Mouse (Mus musculus) heart, adult 11 months (tissue): ENCODE results near the gene Crtap.

Experiments
- DNase-seq: peaks from one replicate; pipeline ENCODE4 v3.0.0; 2022

The Crtap gene

DNA sequence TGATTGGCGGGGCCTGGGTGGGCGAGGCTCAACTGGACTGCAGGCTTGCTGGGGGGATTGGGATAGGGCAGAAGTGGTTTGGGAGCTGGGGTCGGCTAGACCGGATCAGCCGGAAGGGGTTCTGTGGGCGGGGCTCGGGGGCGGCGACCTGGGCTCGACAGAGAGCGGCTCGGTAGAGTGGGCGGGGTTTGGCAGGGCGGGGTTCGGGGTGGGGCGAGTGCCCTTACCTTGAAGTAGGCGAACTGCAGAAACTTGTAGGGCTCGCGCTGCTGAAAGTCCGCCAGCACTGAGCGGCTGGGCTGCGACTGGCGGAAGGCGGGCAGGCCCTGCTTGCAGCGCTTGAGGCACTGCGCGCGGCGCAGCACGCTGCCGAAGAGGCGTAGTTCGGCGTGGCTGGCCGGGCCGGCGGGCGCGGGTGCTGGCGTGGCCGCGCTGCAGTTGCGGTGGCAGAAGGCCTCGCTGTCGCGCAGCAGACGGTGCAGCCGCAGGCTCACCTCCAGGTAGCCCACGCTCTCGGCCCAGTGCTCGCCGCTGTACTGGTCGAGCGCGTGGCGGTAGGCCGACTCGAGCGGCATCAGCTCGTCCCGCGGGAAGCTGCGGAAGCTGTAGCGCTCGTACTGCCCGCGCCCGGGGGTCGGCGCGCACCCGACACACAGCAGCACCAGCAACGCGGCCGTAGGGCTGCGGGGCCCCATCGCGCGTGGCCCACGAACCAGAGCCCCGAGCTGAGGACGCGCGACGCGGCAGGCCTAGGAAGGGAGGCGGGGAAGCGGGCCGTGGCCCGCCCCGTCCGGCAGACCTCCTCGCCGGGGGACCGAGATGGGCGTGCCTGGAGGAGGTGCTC, at the start of gene Crtap:
Gene Crtap, minus strand, starts transcription at position 771 of the 844 bp plus-strand sequence.
- DNase-seq, result peak; percentile 97

GRCm38 (mm10) chr9:114435668-114436067, 45.2 kb upstream of the Crtap start:
- DNase-seq, result no peak

- DNase-seq, result no peak
These were observed 37.8 kb upstream of the Crtap start for GRCm38 (mm10) chr9:114428103-114428834.

- no peak for DNase-seq
These were observed 37.0 kb upstream of the Crtap start for GRCm38 (mm10) chr9:114427425-114427824.

- DNase-seq, result no peak
These were observed 35.7 kb upstream of the Crtap start for GRCm38 (mm10) chr9:114426201-114426600.

DNA sequence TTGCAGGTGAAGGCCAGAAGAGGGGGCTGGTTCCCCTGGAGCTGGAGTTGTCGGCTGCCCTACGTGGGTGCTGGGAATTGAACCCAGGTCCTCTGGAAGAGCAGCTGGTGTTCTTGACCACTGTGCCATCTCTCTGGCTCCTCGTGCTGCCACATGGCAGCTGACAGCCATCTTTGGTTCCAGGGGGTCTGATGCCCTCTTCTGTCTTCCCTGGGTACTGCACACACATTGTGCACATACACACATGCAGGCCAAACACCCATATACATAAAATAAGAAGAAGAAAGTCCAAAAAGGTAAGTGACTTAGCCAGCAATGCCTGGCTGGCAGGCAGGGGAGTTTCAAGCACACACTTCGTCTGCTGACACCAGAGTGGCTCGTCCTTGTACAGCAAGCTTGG, 35.1 kb upstream of the Crtap start:
- DNase-seq, result no peak

DNA sequence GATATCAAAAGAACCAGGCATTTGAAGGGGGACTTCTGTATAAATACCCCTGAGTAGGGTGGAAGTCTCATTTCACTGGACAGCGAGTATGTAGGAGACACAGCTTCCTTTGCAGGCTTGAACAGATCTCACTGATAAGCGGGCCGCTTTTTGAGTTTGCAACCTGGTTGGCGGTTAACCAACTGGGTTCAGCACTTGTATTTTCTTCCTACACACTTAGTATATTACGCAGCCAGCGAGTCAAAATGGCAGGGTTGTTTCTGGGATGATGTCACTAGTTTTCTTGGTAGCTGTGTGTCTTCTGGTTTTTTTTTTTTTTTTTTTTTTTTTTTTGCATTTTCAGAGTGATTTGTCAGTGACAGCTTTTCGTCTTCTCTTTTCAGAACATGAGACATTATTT, 31.3 kb upstream of the Crtap start:
- no peak for DNase-seq

- no peak for DNase-seq
These were observed 30.6 kb upstream of the Crtap start for GRCm38 (mm10) chr9:114421045-114421444.

- DNase-seq, result no peak
These were observed 30.0 kb upstream of the Crtap start for GRCm38 (mm10) chr9:114420443-114420842.

DNA sequence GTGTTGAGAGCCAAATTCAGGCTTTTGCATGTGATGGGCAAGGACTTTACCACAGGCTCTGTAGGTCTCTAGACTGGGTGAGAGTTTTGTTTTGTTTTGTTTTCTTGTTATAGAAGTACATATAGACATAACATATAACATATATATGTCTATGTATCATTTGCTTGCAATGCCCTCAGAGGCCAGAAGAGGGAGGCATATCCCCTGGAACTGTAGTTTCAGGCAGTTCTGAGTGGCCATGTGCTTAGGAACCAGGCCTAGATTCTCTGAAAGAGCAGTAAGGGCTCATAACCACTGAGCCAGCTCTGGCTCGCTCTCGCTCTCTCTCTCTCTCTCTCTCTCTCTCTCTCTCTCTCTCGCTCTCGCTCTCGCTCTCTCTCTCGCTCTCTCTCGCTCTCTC, 27.7 kb upstream of the Crtap start:
- DNase-seq, result no peak

- no peak for DNase-seq
These were observed 26.4 kb upstream of the Crtap start for GRCm38 (mm10) chr9:114416646-114417517.

DNA sequence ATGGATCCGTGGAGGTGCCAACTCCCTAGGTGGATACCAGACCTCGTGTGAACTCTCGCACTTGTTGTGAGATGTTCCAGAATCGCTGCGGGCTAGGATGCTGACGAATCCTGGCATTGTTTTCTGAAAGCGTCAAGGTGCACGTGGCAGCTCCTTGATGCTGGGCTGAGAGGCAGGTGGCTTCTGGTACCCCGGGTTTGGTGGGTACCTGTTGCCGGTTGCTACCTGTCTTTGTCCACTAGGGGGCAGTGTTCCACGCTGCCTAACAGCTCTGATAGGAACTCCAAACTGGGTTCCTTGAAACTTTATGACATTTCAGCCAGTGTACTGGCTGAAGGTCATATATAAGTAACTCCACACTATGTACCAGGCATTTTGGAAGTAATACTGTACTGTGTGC, 25.2 kb upstream of the Crtap start:
- DNase-seq, result no peak

- no peak for DNase-seq
These were observed 23.4 kb upstream of the Crtap start for GRCm38 (mm10) chr9:114413866-114414265.

DNA sequence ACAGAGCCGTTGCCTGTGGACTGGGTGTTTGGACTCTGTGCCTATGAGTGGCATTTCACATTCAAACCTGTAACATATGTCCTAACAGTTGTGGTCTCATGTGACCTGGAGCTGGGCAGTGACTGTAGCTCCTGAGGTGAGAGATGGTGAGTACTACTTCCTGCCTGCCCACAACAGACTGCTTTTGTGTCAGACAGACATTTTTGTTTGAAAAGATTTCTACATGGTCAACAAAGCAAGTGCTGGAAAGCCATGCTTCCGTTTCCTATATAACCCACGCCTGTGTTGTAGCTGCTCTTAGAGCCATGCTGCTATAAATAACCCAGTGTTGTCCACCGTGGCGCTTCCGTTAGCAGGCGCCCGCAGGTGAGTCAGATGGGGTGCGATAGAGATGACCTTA, 21.9 kb upstream of the Crtap start:
- DNase-seq, result no peak

DNA sequence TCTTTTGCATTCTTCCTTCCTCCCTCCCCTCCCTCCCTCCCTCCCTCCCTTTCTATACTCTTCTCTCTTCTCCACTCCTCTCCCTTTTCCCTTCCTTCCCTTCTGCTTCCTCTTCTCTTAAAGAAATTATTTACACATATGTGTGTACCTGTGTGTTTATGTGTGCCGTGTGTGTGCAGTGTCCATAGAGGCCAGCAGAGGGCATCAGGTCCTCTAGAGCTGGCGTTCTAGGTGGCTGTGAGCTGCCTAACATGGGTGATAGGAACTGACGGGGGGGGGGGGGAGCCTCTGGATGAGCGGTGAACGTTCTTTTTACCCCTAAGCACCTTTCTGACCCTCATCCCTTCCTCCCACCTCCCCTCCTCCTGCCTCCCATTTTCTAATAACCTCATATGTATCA, 20.8 kb upstream of the Crtap start:
- no peak for DNase-seq

GRCm38 (mm10) chr9:114410313-114410862, 19.9 kb upstream of the Crtap start:
- no peak for DNase-seq

DNA sequence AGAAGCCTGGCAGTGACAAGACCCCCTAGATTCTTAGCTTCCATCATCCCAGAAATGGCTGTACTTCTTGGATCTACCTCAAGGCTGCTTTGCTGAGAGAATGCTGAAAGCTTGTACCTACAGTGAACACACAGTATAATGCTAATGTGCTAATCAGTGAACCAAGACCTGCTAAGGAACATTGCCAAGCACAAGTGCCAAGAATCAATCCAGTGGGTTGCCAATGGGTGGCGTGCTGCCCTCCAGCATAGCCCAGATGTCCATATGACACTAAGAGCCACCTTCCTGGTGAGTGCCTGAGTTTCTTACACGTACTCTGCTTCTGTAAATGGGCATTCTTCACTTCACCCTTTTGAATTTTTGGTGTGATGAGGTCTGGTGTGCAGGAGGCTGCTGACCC, 17.2 kb upstream of the Crtap start:
- DNase-seq, result no peak

GRCm38 (mm10) chr9:114401685-114402080, 11.2 kb upstream of the Crtap start:
- no peak for DNase-seq

DNA sequence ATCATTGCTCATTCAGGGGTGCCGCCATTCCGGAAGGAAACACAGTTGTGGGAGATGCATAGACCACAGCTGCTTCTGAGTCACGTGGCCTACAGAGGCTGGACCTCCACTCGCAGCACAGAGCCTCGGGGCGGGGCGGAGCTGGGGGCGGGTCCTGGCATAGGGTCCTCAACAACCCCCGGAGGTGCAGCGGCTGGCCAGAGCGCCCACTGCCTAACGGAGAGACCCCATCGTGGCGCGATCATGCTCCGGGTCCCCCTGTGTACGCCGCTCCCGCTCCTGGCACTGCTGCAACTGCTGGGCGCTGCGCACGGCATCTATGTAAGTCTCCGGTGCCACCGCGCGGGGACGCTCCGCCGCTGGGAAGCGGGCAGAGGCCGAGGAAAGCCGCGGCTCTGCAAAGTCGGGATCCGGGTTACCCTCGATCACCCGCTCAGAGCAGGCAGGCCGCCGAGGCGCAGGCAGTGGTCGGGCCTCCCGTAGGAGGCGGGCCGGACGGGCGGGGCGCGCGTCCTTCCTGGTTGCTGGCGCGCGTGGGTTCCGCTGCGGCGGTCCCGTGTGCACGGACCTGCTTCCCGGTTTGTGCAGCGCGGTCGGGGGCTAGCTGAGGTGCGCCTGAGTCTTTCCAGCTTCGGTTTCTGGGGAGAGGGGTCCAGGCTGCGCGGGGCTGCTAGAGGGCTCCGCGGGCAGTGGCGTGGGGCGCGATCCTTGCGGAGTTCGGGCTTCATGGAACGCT, 10.6 kb upstream of the Crtap start, which contains the start of the genes Glb1 and Tmppe:
Gene Glb1, plus strand, starts transcription at position 128 of the 736 bp plus-strand sequence.
Gene Tmppe, plus strand, starts transcription at position 157 of the 736 bp plus-strand sequence.
- peak; percentile 99 for DNase-seq

DNA sequence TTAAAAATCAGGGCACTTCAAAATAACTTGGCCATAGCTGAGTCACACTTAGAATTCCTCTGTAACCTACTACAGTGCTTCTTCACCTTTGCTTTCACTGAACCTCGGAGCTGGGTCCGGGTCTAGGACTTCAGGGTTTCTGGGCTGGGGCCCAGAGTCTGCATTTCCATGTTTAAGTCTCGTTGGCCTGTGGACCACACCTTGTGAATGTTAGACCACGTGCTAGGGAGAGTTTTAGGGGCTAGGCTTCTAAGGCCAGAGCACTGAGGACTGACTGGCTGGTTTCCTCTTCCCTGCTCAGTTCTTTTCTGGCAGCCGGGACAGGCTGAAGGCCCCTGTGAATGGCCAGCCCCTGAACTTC, 10.1 kb upstream of the Crtap start:
- no peak for DNase-seq

DNA sequence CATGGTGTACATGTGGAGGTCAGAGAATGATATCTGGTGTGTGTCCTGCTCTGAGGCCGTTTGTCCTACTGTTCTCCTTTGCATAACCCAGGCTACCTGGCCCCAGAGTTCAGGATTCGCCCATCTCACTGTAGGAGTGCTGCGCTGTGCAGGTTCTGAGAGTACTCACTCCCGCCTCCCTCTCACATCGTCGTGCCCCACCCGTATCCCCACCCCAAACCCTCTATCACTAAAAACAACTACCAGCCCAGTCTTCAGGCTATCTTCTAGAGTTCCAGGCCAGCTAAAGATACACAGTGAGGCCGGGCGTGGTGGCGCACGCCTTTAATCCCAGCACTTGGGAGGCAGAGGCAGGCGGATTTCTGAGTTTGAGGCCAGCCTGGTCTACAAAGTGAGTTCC, 9.2 kb upstream of the Crtap start:
- DNase-seq, result no peak

DNA sequence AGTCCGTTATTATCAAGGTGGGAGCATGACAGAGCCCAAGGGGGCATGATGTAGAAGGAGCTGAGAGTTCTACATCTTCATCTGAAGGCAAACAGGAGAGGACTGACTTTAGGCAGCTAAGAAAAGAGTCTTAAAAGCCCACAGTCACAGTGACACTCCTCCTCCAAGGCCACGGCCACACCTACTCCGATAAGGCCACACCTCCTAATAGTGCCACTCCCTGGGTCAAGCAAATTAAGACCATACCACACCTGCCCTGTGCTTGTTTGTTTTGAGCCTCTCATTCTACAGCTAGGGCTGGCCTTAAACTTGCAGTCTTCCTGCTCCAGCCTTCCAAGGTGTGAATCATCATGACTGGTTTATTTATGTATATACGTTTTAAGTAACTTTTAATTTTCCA, 4.8 kb upstream of the Crtap start:
- no peak for DNase-seq
